ENCODE assay signal across 8 mouse cellular contexts in the genomic region with DNA sequence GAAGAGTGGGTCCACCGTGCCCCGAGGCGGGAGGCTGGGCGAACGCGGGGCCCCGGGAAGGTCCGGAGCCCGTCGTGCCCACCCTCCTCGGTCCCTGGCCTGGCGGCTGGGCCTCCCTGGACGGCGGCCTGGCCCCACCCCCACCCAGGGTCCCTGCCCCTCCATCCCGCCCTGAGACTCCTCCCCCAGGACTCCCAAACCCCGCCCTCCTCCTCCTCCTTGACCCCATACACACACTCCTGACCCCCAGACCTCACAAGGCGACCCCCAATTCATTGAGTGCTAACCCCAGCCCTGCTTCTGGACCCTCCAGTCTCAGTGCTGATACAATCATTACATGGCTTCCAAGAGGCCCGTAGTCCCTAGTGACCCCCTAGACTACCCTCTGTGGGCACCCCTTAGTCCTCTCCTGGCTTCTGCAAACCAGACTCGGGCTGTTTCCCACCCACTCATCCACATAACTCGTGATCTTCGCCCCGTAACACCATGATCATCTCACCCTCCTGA. TPM values are rescaled to one million over a fixed set of nuclear protein-coding genes. Genes with fewer than 3 reads are reported as not detected.
DNase-seq lines count a peak whose midpoint lies in the region; ATAC-seq and TF ChIP-seq lines count a peak whose summit lies in the region.

No protein-coding gene starts in this region.

- H3K4me1 ChIP-seq in hindbrain, postnatal 0 days (ENCODE audit: insufficient read depth, low read length): peaks cover 4% of the 10 kb centered on the region; the same call in 1 of the 2 replicates

- no peak for DNase-seq in cerebellum, postnatal 4 days (ENCODE audit: low spot score in 2 of 2)
- peak; percentile 68 for DNase-seq in 3T3-L1 (ENCODE audit: low read depth, low spot score)
- peak; percentile 89 for DNase-seq in embryo, embryonic 9.5 days (ENCODE audit: extremely low spot score)
- DNase-seq in hindbrain, postnatal 0 days (ENCODE audit: low spot score): no peak
- peak; percentile 58 for DNase-seq in lung, postnatal 14 days
- DNase-seq in testis, postnatal 10 days (ENCODE audit: low spot score): peak; percentile 83
- DNase-seq in urinary bladder, adult 2 months (ENCODE audit: low spot score): no peak

- H3K27ac ChIP-seq in hindbrain, postnatal 0 days: peak overlapping the region; percentile 92

- H3K36me3 ChIP-seq in hindbrain, postnatal 0 days (ENCODE audit: insufficient read depth, low read length): no peaks in the 10 kb centered on the region

- no peaks in the 10 kb centered on the region for H3K27me3 ChIP-seq in hindbrain, postnatal 0 days (ENCODE audit: insufficient read depth, low read length)

- peak overlapping the region; percentile 87 for H3K4me2 ChIP-seq in hindbrain, postnatal 0 days (ENCODE audit: low read depth, low read length)

- ATAC-seq in cerebellum, adult (ENCODE audit: insufficient number of reproducible peaks, low FRiP score, low TSS enrichment): 0 out of 2 replicates have a peak, but pooled peaks have one; percentile 33
- ATAC-seq in hindbrain, postnatal 0 days: peak; percentile 74

- H3K9me3 ChIP-seq in hindbrain, postnatal 0 days (ENCODE audit: low read length): no peaks in the 10 kb centered on the region

- peak overlapping the region; percentile 85 for H3K4me3 ChIP-seq in hindbrain, postnatal 0 days (ENCODE audit: low read length)

- no peak for TF ChIP-seq CTCF in hindbrain, postnatal 0 days (IDR thresholded peaks at IDR 0.05; ENCODE audit: low read depth)

- peak overlapping the region; percentile 98 for H3K9ac ChIP-seq in hindbrain, postnatal 0 days (replicated peaks; ENCODE audit: low read length)

- 9% methylated on average over 13 of the region's 22 CpGs for WGBS in hindbrain, postnatal 0 days

RNA-seq across cellular contexts. Expression of a gene that starts 0.7 kb away (rescaled TPM):
- total RNA-seq in hindbrain, postnatal 0 days (2014; rRNA removed): 76.0 and 78.3 TPM in 2 replicates
- 37.7 and 39.3 TPM in 2 replicates for polyA plus RNA-seq in hindbrain, postnatal 0 days (2015; fragmentation: Nextera tagmentation; extraction: Ambion mirVana)
- 21.0 and 28.3 TPM in 2 replicates for polyA plus RNA-seq in urinary bladder, adult 2 months (2012; rRNA removed)

RNA-seq across cellular contexts. Expression of a gene that starts 30.0 kb away (rescaled TPM):
- 5.4 and 13.0 TPM in 2 replicates for total RNA-seq in hindbrain, postnatal 0 days (2014; rRNA removed)
- 7.8 and 9.9 TPM in 2 replicates for polyA plus RNA-seq in hindbrain, postnatal 0 days (2015; fragmentation: Nextera tagmentation; extraction: Ambion mirVana)
- polyA plus RNA-seq in urinary bladder, adult 2 months (2012; rRNA removed): 20.4 and 22.5 TPM in 2 replicates

RNA-seq across cellular contexts. Expression of a gene that starts 35.7 kb away (rescaled TPM):
- 10.7 and 10.9 TPM in 2 replicates for total RNA-seq in hindbrain, postnatal 0 days (2014; rRNA removed)
- polyA plus RNA-seq in hindbrain, postnatal 0 days (2015; fragmentation: Nextera tagmentation; extraction: Ambion mirVana): 2.1 TPM in 2 replicates
- polyA plus RNA-seq in urinary bladder, adult 2 months (2012; rRNA removed): 1.6 and 1.8 TPM in 2 replicates

RNA-seq across cellular contexts. Expression of a gene that starts 54.9 kb away (rescaled TPM):
- 16.4 and 16.6 TPM in 2 replicates for total RNA-seq in hindbrain, postnatal 0 days (2014; rRNA removed)
- polyA plus RNA-seq in hindbrain, postnatal 0 days (2015; fragmentation: Nextera tagmentation; extraction: Ambion mirVana): 1.4 and 1.7 TPM in 2 replicates
- polyA plus RNA-seq in urinary bladder, adult 2 months (2012; rRNA removed): 23.8 and 30.0 TPM in 2 replicates

Comparison
In these comparisons a context has a peak if more than half of its experiments do, and no peak if none do; other contexts are left out.
1. DNase-seq: peak in 3T3-L1 (single experiment), embryo, embryonic 9.5 days (single experiment), lung, postnatal 14 days (single experiment) and testis, postnatal 10 days (single experiment); none in cerebellum, postnatal 4 days (0 of 2), hindbrain, postnatal 0 days (single experiment) and urinary bladder, adult 2 months (single experiment).